Mouse (Mus musculus) B cell, adult 2 months (primary cell): ENCODE data around the gene Hmgb1.

ENCODE experiments used
- DNase-seq, 2 experiments: peaks; one replicate each; pipeline ENCODE4 v3.0.0; 2022

Gene Hmgb1

GRCm38 (mm10) chr5:149184104-149184843, at the start of gene Hmgb1, which contains the start of gene Uspl1:
Hmgb1 (minus strand) TSS chr5:149184489.
Uspl1 (plus strand) TSS chr5:149184350.
- peak; percentile 99 to 100 for DNase-seq

GRCm38 (mm10) chr5:149229619-149230339, 45.5 kb upstream of the Hmgb1 start:
- no peak for DNase-seq

DNA sequence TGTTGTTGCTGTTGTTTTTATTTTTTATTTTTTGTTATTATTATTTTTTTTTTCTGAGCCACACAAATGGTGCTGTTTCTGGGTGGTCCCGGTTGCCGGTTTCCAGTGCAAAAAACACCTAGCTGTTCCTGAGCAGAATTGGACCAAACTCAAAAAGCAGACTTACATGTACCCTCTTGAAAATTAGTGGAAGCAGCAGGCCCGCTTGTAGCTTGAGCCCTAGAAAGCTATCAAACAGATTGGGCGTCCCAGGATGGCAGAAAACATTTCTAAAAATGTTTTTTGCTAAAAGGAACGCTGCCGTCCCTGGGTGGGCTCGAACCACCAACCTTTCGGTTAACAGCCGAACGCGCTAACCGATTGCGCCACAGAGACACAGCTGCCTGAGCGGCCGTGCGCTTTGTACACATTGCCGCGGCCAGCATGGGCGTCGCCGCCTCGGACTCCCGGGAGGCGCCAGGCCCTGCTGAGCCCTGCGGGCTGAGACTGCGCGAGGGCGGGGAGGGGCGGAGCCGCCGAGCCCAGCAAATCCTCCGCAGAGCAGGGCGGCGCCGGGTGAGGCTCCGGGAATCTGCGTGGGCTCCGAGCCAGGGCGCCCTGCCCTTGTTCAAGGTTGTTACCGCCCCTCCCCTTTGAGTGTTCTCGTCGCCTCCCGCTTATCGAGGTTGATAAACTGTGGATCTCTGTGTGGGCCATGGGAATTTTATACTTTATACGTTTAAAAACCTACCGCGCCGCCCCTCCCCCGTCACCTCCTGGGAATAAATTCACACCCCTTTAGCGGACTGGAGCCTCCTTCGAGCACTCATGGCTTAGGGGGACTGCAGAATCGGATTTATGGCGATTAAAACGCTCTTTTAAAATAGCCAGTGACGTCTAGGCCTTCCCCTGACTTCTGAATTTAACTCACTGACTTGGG, 44.7 kb upstream of the Hmgb1 start:
- DNase-seq, result peak; percentile 99

DNA sequence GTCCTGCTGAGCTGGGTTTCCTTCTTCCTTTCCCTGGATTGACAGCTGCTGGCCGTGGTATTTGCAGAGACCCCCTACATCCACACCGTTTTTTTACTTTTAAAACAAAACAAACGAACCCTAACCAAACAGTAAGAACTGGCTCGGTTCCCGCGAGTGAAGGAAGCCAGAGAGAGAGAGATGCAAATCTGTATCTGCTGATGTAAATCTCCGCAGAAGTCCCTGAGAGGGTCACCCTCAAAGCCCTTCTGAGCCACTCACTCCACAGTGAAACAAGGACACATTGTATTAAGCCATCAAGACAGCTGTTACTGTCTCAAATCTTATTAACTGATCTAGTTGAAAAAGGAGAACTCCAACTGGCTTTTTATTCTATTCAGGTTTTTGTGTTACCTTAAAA, 40.4 kb upstream of the Hmgb1 start:
- no peak for DNase-seq

DNA sequence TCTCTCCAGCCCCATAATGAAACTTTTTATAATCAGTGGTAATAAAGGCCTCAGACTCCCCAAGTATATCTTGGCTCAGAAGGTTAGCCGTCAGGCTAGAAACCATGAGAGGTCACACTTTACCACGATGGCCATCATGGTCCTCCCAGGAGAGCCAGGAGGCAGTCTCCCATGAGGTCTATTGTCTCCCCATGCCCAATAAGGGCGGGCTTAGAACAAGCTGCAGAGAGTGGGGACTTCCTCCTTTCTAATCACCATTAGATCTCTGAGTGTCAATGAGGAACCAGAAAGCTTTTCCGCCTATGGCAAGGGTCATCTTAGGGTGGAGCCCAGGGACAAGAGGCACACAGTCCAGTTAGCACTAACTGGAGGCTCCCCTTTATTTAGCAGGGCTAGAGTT, 37.1 kb upstream of the Hmgb1 start:
- DNase-seq, result no peak

DNA sequence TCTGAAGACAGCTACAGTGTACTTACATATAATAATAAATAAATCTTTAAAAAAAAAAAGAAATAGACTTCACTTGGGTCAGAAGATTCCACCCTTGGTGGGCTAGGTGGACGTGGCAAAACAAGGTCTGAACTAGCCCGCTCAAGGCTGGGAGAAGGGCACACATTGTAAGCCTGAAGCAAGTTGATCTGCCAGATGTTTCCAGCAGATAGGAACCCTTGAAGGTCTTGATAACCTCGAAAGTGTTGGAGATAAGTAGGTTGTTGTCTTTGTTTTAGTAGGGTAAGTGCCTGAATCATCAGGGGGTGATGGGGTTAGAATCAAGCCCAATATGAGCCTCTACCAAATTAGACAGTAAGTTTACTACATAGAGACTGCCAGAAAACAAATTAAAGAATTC, 35.2 kb upstream of the Hmgb1 start:
- no peak for DNase-seq

- DNase-seq, result no peak
Observed at GRCm38 (mm10) chr5:149217524-149218357, 33.5 kb upstream of the Hmgb1 start.

- no peak for DNase-seq
Observed at GRCm38 (mm10) chr5:149215540-149215939, 31.3 kb upstream of the Hmgb1 start.

GRCm38 (mm10) chr5:149212806-149213205, 28.5 kb upstream of the Hmgb1 start:
- no peak for DNase-seq

DNA sequence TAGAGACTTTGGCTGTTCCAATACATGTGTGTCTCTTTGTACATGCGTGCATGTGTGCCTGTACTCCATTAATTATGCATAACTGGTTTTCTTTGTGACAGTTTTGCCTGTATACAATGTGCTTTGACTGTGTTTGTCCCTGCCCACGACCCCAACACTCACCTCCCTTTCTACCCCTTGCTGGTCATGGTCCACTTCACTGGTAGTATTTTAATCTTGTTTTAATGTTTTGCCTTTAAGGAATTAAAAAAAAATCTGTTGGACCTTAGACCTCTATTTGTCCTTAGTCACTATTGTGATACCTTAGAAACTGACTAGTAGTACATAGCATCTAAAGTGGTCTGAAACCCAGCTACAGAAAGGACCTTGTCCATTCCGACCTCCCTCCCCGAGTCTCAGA, 26.8 kb upstream of the Hmgb1 start:
- DNase-seq, result no peak

DNA sequence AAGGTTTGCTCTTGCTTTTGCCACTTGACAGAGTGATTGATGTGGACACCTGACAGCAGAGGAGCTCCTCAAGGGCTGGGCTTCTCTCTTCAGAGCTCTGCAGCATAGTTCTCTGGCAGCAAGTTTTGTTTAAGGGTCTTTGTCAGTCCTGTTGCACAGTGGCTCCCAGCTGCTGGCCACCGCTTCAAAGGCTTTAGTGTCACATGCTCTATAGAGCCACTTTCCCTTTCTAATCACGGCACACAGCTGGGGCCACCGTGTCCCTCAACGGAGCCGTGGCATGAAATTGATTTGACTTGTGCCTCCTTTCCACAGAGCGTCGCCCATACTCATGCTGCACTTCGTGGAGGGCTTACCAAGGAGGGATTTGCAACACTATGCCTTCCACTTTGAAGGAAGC, 25.0 kb upstream of the Hmgb1 start:
- DNase-seq, result no peak

DNA sequence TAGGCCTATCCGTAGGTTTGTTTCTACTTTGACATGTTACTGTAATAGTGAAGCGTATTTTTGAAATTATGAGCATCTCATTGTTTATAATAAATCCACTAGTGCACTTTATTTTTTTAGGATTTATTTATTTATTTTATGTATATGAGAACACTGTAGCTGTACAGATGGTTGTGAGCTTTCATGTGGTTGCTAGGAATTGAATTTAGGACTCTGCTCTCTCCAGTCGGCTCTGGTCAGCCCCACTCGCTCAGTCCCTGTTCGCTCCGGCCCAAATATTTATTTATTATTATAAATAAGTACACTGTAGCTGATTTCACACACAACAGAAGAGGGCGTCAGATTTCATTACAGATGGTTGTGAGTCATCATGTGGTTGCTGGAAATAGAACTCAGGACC, 24.5 kb upstream of the Hmgb1 start:
- no peak for DNase-seq

DNA sequence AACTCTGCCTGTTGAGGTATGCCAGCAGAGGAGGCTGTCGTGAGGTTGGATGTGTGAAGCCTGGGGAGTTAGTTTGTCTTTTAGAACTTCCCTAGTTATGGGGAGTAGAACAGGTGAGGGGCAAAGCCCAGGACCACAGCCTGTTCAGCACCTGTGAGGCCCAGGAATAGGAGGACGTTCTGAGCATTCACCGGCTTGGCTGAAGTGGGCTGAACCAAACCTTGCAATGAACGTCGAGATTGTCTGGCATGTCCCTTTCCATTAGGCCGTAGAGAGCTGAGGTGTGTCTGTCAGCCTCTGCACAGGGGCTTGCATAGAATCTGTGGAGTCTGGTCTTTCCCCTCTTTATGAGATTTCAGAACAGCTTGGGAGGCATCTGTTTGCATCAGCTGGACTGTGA, 23.4 kb upstream of the Hmgb1 start:
- no peak for DNase-seq

DNA sequence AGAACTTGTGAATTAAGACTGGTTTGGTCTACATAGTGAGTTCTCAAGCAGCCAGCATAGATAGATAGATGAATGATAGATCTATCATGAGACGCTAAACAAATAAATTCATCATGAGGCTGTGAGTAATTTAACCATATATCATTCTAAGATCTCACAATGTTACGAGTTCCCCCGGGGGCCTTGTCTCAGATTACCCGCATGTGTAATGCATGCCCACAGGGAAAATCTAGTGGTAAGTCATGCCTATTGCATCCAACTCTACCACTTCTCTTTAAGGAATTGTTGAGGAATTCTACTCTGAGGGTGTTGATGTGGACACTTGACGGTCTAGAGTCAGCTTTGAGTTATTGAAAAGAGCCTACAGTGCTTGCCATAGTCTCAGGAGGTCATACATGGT, 22.0 kb upstream of the Hmgb1 start:
- no peak for DNase-seq

DNA sequence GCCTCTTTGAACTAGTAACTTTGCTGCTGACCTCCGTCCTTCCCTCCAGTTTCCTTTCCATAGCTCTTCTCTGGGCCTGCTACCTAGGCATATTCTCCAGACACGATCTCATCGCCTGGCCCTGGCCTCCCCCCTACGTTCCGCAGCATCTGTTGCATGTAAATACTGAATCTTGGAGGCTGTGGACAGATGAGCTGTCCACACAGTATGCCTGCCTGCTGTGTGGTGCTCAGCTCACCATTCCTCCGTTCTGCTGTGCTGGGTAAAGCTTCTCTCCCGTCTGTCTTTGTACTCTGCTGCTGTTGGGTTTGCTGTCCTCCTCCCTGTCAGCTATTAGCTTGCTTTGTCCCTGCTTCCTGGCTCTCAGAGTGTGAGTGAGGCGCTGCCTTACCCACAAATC, 21.0 kb upstream of the Hmgb1 start:
- DNase-seq, result no peak

DNA sequence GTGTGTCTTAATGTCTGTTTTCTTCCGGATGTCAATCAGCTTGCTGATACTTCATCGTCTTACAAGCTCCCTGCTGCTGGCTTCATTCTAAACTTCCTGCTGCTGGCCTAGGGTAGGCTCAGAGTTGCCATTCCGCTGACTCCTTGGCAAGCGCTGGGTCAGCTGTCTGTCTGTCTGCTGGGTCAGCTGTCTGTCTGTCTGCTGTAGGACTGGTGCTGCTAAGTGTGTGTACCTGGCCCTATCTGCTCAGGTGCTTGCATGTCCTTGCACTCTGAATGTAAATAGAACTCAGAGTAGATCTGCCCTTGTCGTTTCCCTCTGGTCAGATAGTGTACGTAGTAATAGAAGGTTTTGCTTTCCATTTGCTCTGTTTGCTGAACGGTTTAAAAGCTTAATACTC, 20.5 kb upstream of the Hmgb1 start:
- DNase-seq, result no peak

GRCm38 (mm10) chr5:149203796-149204375, 19.6 kb upstream of the Hmgb1 start:
- no peak for DNase-seq

DNA sequence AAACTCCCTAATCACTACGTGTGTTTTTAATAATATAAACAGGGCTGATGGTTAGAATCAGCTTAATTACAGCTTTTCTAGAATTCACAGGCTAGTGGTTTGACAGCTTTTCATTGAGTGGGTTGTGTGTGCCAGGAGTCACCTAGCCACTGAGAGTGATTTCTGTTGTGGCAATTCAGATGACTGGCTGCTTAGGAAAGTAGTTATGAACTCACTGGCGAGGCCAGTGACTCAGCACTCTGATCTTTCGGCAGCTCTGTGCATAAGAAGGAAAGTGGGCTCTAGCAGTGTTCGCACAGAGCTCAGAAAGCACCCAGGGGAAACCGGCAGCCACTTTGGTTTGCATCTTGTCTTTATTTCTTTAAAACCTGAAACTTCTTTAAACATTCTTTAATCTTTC, 18.7 kb upstream of the Hmgb1 start:
- no peak for DNase-seq

- no peak for DNase-seq
Observed at GRCm38 (mm10) chr5:149198782-149199181, 14.5 kb upstream of the Hmgb1 start.

- no peak for DNase-seq
Observed at GRCm38 (mm10) chr5:149196611-149197010, 12.3 kb upstream of the Hmgb1 start.

DNA sequence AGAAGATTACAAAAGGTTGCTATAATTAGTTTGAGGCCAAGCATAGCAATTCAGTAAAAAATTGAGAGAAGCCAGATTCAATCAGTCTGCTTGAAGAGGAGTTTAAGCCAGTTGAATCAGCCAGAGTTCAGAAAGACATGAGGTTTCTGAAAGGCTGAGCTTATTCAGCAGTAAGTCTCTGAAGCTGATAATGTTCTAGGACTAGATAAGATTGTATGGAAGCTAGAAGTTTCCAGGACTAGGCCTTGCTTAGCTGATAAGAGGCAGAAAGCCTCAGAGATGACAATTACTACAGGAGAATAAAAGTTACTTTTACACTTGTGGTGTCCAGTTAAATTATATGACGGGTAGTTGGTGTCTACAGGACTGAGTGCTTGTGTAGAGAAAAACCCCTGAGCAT, 5.9 kb upstream of the Hmgb1 start:
- no peak for DNase-seq

DNA sequence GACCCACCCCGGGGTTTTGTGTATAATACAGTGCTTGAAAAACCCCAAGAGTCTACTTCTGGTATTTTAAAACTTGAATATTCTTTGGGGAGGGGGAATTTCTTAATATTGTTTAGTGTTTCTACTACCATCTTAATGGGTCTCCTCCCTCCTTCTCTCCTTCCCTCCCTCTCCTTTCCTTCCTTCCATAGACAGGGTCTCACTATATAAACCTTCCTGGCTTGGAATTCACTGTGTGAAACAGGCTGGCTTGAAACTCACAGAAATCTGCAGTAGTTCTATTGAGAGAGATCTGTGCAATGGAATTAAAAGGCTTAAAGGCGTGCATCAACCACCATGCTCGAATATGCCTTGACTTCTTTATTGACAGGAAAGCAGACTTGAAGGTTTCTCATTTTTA, 1.5 kb upstream of the Hmgb1 start:
- no peak for DNase-seq
